ENCODE assay signal across 7 mouse cellular contexts in genomic region chr7:31055354-31055824, GRCm38 (mm10). TPM values are rescaled to one million over a fixed set of nuclear protein-coding genes. Genes with fewer than 3 reads are reported as not detected.
DNase-seq lines count a peak whose midpoint lies in the region; ATAC-seq and TF ChIP-seq lines count a peak whose summit lies in the region.

No protein-coding gene starts in this region.

- no peak for ATAC-seq in hindbrain, embryonic 16.5 days
- ATAC-seq in liver, embryonic 11.5 days (replicated peaks; ENCODE audit: low FRiP score) = peak; percentile 61

- H3K4me3 ChIP-seq in E14TG2a.4 (replicated peaks; ENCODE audit: low read length) = 0 out of 2 replicates have a peak overlapping the region, but pooled peaks have one; percentile 23
- H3K4me3 ChIP-seq in hindbrain, embryonic 16.5 days (ENCODE audit: low read length) = peak overlapping the region; percentile 5; the same call in 1 of the 2 replicates
- no peak overlapping the region; the same call in 1 of the 2 replicates for H3K4me3 ChIP-seq in liver, embryonic 11.5 days (ENCODE audit: low read depth, low read length)

- 0 out of 2 replicates have a peak overlapping the region, but pooled peaks have one; percentile 1 for H3K9ac ChIP-seq in hindbrain, embryonic 16.5 days (ENCODE audit: low read depth, low read length)
- H3K9ac ChIP-seq in liver, embryonic 11.5 days (ENCODE audit: low read depth, low read length) = 0 out of 2 replicates have a peak overlapping the region, but pooled peaks have one; percentile 14

- no peaks in the 10 kb centered on the region for H3K36me3 ChIP-seq in E14TG2a.4 (ENCODE audit: insufficient read depth, low read length)
- no peaks in the 10 kb centered on the region for H3K36me3 ChIP-seq in hindbrain, embryonic 16.5 days (ENCODE audit: control insufficient read depth, insufficient read depth, low read length)
- H3K36me3 ChIP-seq in liver, embryonic 11.5 days (ENCODE audit: control insufficient read depth, insufficient read depth, low read length) = no peaks in the 10 kb centered on the region

- no peak overlapping the region for H3K27ac ChIP-seq in hindbrain, embryonic 16.5 days (ENCODE audit: low read depth, low read length)
- H3K27ac ChIP-seq in liver, embryonic 11.5 days (ENCODE audit: low read depth, low read length) = peak overlapping the region; percentile 30

- no peak for TF ChIP-seq CTCF in E14TG2a.4 (conservative IDR thresholded peaks at IDR 0.05; ENCODE audit: low read length)

- WGBS in hindbrain, embryonic 16.5 days = 11% methylated on average over 10 of the region's 10 CpGs
- 30% methylated on average over 10 of the region's 10 CpGs for WGBS in liver, embryonic 11.5 days

- H3K4me1 ChIP-seq in E14TG2a.4 (replicated peaks; ENCODE audit: low read depth, low read length) = peaks cover 59% of the 10 kb centered on the region
- peaks cover 23% of the 10 kb centered on the region for H3K4me1 ChIP-seq in hindbrain, embryonic 16.5 days (ENCODE audit: control insufficient read depth, insufficient read depth, low read depth, low read length)
- peaks cover 14% of the 10 kb centered on the region for H3K4me1 ChIP-seq in liver, embryonic 11.5 days (replicated peaks; ENCODE audit: control insufficient read depth, insufficient read depth, low read length)

- no peaks in the 10 kb centered on the region for H3K9me3 ChIP-seq in E14TG2a.4 (ENCODE audit: low read length)
- no peaks in the 10 kb centered on the region for H3K9me3 ChIP-seq in hindbrain, embryonic 16.5 days (ENCODE audit: control insufficient read depth, low read length)
- H3K9me3 ChIP-seq in liver, embryonic 11.5 days (ENCODE audit: control insufficient read depth, low read length) = no peaks in the 10 kb centered on the region

- peak overlapping the region; percentile 5; the same call in 1 of the 2 replicates for H3K4me2 ChIP-seq in hindbrain, embryonic 16.5 days (ENCODE audit: low read length)
- peak overlapping the region; percentile 41 for H3K4me2 ChIP-seq in liver, embryonic 11.5 days

- peaks cover 63% of the 10 kb centered on the region for H3K27me3 ChIP-seq in E14TG2a.4 (ENCODE audit: insufficient read depth, low read length)
- H3K27me3 ChIP-seq in hindbrain, embryonic 16.5 days (replicated peaks; ENCODE audit: control insufficient read depth, insufficient read depth, low read length) = peaks cover 19% of the 10 kb centered on the region
- H3K27me3 ChIP-seq in liver, embryonic 11.5 days (replicated peaks; ENCODE audit: control insufficient read depth, insufficient read depth, low read length) = peaks cover 42% of the 10 kb centered on the region

- DNase-seq in adipocyte (ENCODE audit: low spot score) = peak; percentile 81
- DNase-seq in gastrocnemius, adult 8-10 months (ENCODE audit: low spot score in 2 of 2) = peak; percentile 93 to 94
- DNase-seq in liver, embryonic 11.5 days (ENCODE audit: low spot score) = no peak
- DNase-seq in ovary, postnatal 10 days (ENCODE audit: low spot score) = peak; percentile 81
- DNase-seq in c-Kit-positive CD71-positive TER-119-positive erythroid progenitor cells, embryonic 14.5 days (ENCODE audit: low spot score) = no peak

RNA-seq across cellular contexts. Expression of gene Fxyd1, which starts 1.6 kb away (rescaled TPM):
- 100 to 1,000 TPM; 556 to 826 (median 679) TPM for total RNA-seq in gastrocnemius, adult 8-10 months (2022)
- polyA plus RNA-seq in hindbrain, embryonic 16.5 days (2015; fragmentation: Nextera tagmentation; extraction: Ambion mirVana) = 69.4 and 89.9 TPM in 2 replicates
- polyA plus RNA-seq in liver, embryonic 11.5 days (2014; fragmentation: Nextera tagmentation; extraction: Ambion mirVana) = 23.5 and 35.8 TPM in 2 replicates

RNA-seq across cellular contexts. Expression of gene Lgi4, which starts 3.8 kb away (rescaled TPM):
- 1 to 10 TPM; 1.4 to 3.5 (median 2.3) TPM for total RNA-seq in gastrocnemius, adult 8-10 months (2022)
- polyA plus RNA-seq in hindbrain, embryonic 16.5 days (2015; fragmentation: Nextera tagmentation; extraction: Ambion mirVana) = 0.50 and 0.65 TPM in 2 replicates
- polyA plus RNA-seq in liver, embryonic 11.5 days (2014; fragmentation: Nextera tagmentation; extraction: Ambion mirVana) = 0.30 and 0.45 TPM in 2 replicates

RNA-seq across cellular contexts. Expression of gene Fxyd7, which starts 4.1 kb away (rescaled TPM):
- total RNA-seq in gastrocnemius, adult 8-10 months (2022) = 1 to 10 TPM in 2 of 4 experiments, under 1 TPM in 1, not detected in 1; 0.99 to 1.3 (median 1.3) TPM
- 324 and 417 TPM in 2 replicates for polyA plus RNA-seq in hindbrain, embryonic 16.5 days (2015; fragmentation: Nextera tagmentation; extraction: Ambion mirVana)
- polyA plus RNA-seq in liver, embryonic 11.5 days (2014; fragmentation: Nextera tagmentation; extraction: Ambion mirVana) = 1.9 and 2.6 TPM in 2 replicates

RNA-seq across cellular contexts. Expression of gene Fxyd5, which starts 13.1 kb away (rescaled TPM):
- total RNA-seq in gastrocnemius, adult 8-10 months (2022) = 1 to 10 TPM; 4.7 to 8.7 (median 6.1) TPM
- polyA plus RNA-seq in hindbrain, embryonic 16.5 days (2015; fragmentation: Nextera tagmentation; extraction: Ambion mirVana) = 24.4 and 32.9 TPM in 2 replicates
- 28.1 and 31.1 TPM in 2 replicates for polyA plus RNA-seq in liver, embryonic 11.5 days (2014; fragmentation: Nextera tagmentation; extraction: Ambion mirVana)

RNA-seq across cellular contexts. Expression of gene Fxyd3, which starts 21.1 kb away (rescaled TPM):
- 1 to 10 TPM in 2 of 4 experiments, under 1 TPM in 2; 0.77 to 1.3 (median 0.92) TPM for total RNA-seq in gastrocnemius, adult 8-10 months (2022)
- polyA plus RNA-seq in hindbrain, embryonic 16.5 days (2015; fragmentation: Nextera tagmentation; extraction: Ambion mirVana) = 0.43 and 0.95 TPM in 2 replicates
- 1.2 and 1.7 TPM in 2 replicates for polyA plus RNA-seq in liver, embryonic 11.5 days (2014; fragmentation: Nextera tagmentation; extraction: Ambion mirVana)

Comparison
In these comparisons a context has a peak if more than half of its experiments do, and no peak if none do; other contexts are left out.
1. DNase-seq: peak in adipocyte (single experiment), gastrocnemius, adult 8-10 months (2 of 2) and ovary, postnatal 10 days (single experiment); none in liver, embryonic 11.5 days (single experiment) and c-Kit-positive CD71-positive TER-119-positive erythroid progenitor cells, embryonic 14.5 days (single experiment).
2. RNA of gene Fxyd7, which starts 4.1 kb away (polyA plus RNA-seq): 324 to 417 TPM in hindbrain, embryonic 16.5 days; 1.9 to 2.6 TPM in liver, embryonic 11.5 days; every median in the first group is over 10 times any median in the second.